Mouse (Mus musculus) small intestine, adult 2 months (tissue): ENCODE data around the gene Mroh2a.

ENCODE experiments used
- CTCF ChIP-seq: fragments of 200-500 bp; IDR thresholded peaks from 2 replicates; pipeline ENCODE4 v1.5.1; 2012; ENCODE audit warnings: low read depth, mild to moderate bottlenecking, control low read depth, inconsistent platforms, low read length, moderate library complexity, mixed read lengths; ENCODE audit not compliant: insufficient replicate concordance, insufficient read length; ENCODE audit errors: extremely low read depth
- POLR2A ChIP-seq: fragments of 200-500 bp; IDR thresholded peaks from 2 replicates; pipeline ENCODE4 v1.6.1; 2012; ENCODE audit warnings: low read depth, mild to moderate bottlenecking, control low read depth, inconsistent platforms, low read length, moderate library complexity

- TF ChIP-seq CTCF (no peak), POLR2A (no peak)
These were observed 31.1 kb upstream of the Mroh2a start for GRCm38 (mm10) chr1:88195687-88196086.
